Mouse (Mus musculus) heart, adult 18-20 months (tissue): Measurements from ENCODE around the gene Ccr9. TPM values are rescaled to one million over a fixed set of nuclear protein-coding genes. Genes with fewer than 3 reads are reported as not detected.
A peak's percentile ranks its signal among the peaks of the same experiment; 100 is the strongest.

Experiments used
- DNase-seq, 2 experiments: peaks; one replicate each; pipeline ENCODE4 v3.0.0; 2021 to 2022; ENCODE audit warnings: mixed read lengths in 1 of 2
- total RNA-seq, 2 experiments: library from RNA; stranded (reverse); gene quantifications; 2 replicates each; pipeline ENCODE4 v1.2.3; 2021

Gene Ccr9
- total RNA-seq, 2 experiments from 2014 or later, result 0.33 TPM; not detected in 1

DNA sequence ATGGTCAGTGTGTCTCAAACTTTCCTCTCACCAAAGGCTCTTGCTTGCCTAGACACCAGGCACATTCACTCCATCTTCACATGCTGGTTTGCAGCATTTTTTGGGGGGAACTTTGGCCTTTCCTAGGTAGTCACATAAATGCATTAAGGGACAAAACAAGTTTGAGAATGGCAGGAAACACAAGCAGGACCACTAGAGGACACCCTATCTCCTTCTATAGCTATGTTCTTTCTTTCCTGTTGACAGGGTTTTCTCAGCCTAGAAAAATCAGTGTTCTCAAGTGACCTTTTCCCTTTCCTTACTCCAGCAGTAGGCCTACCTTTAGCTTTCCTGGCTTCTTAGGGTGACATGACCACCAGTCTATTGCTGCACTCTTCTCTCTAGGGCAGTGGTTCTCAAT is 124.7 kb downstream of the Ccr9 start:
- DNase-seq, result no peak

DNA sequence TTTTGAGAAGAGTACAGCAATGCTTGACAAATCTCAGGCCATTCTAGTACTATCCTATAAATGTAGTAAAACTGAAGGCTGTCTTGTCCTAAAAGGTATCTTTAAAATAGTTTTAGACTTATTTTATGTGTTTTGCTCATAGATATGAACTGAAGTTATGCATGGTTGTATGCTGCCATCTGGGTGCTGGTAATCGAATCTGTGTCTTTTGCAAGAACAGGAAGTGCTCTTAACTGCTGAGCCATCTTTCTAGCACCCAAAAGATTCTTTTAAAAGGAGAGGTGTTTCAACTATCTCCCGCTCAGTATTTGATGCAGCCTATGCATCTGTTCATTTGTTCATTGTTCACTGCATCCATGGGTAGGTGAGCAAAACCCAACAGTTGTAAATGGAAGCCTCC is 127.0 kb downstream of the Ccr9 start:
- DNase-seq, result no peak

DNA sequence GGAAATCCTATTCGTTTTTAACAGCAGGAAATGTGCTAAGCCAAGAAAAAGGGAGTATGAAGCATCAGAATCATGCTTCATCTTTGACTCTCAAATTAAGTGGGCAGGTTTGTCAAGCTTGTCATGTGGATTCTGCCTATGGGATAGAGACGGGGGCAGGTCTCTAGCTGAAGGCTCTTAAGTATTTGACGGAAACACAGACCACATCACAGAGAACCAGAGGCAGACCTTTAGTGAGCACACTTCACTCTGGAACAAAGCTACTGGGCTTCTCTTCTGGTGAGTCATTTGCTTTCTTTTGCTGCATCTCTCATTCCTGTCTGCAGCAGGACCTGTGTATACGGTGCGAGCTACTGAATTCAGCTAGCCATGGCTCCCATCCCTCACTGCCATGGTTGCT is 128.0 kb downstream of the Ccr9 start, which contains the start of gene Cxcr6:
Cxcr6 (plus strand) TSS at position 209 of the 400 bp plus-strand sequence.
- no peak for DNase-seq

DNA sequence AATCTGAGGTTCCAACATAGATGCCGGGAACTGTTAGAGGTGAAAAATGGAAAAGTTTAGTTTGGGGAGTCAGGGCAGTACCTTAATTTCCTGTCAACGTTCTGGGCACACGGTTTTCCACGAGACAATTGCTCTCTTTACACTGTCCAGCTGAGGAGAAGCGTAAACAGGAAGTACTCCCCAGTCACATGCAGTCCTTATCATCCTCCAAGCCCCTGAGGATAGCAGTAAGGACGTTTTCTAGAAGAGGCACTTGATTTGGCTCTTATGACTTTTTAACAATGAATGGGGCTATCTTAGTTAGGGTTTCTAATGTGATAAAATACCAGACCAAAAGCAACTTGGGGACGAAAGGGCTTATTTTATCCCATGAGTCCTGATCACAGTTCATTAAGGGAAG is 130.3 kb downstream of the Ccr9 start:
- DNase-seq, result peak; percentile 38 to 52

DNA sequence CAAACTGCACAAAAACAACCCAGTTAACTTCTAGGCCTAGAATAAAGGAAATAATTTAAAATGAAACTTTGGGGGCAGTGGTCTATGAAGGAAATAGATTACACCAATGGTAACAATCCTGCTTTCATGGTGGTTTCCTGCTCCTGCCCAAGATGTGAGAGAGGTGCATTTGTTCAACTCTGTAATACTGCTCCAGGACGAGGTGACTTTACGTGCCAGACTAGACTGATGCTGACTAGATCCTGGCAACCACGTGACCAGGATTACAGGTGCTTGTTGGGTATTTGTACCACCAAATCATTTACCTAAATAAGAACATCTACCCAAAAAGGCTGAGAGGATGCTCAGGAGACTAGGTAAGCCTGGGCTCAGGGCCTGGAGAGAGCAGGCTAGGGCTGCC is 133.6 kb downstream of the Ccr9 start:
- no peak for DNase-seq

DNA sequence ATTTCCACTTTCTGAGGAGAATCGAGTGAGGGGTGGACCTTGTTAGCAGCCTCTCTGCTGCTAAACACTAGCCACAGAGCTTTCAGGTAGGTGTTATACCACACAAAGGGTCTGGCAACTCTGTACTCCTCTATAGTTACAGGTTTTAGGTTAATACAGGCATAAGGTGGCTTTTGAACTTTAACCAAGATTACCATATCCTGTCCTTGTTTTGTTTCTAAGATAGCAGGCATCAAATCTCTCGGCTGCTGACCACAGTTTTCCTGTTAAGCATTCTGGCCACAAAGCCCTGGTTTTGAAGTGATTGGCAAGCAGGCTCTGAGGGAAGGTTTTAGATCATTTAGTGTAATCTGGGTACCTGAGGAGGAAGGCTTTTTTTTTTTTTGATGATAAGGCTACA is 136.1 kb downstream of the Ccr9 start:
- no peak for DNase-seq

DNA sequence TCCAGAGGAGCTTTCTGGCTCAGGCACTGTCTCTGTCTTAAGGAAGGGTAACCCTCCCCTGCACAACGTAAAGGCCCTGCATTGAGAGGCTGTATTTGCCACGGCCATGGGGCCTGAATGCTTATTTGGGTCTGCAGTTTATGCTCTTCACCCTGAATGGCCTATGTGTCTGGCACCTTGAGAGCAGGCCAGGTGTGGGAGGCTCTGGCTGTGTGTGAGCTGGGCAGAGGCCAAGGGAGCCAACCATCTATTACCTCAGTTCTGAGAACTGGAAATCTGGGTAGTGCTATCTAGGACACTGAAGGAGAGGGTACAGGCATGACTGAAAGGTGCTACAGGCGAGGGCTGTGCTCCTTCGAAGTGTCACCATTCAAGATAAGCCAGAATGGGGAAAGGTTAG is 136.6 kb downstream of the Ccr9 start:
- peak; percentile 35 to 38 for DNase-seq

DNA sequence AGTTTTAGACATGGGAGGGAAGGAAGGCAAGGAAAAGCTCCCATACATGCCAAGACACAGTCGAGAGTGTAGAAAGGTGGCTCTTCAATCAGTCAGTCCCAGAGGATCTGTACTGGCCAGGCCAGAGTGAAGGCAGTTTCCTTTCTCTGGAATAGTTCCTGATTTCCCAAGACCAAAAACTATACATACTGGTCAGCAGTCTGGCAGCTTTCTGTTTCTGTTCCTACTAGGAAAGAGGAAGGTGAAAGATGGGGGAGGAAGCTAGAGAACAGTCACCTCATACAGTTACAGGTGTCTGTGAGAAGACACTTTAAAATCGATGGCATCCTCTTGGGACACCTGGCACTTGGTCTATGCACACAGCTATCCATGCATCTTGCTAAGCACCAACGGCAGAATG is 137.2 kb downstream of the Ccr9 start:
- peak in 1 of 2 experiments; percentile 30 for DNase-seq

DNA sequence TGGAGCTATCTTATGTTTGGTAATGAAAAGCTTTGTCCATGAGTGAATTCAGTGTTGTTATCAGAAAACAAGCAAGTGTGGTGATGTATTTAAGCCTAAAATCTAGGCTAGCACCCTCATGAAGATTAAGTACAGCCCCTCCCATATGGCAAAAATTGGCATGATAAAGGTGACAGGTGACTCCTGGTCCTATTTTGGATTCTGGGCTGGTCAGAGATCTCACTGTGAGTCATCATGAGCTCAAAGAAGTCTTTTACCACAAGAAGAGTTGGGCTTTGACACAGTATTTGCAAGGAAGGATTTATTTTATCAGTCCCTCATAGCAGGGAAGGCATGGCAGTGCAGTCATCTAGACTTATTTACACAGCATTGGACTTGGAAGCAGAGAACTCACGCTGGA is 137.8 kb downstream of the Ccr9 start:
- DNase-seq, result no peak

DNA sequence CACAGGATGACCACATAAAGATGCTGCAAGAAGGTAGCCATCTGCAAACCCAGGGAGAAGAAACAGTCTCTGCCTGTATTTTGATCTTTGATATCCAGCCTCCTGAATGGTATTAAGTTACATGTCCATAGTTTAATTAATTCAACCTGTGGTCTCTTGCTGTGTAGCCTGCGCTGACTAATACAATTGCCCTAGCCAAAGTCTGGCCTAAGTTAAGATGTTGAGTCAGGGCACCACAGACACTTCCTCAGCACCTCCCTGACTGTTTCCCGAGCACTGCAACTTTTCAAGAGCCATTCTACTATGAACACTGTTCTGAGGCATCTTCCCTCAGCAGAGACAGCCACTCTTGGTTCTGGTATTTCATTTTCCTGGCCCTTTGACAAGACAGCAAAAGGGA is 140.4 kb downstream of the Ccr9 start:
- DNase-seq, result no peak

DNA sequence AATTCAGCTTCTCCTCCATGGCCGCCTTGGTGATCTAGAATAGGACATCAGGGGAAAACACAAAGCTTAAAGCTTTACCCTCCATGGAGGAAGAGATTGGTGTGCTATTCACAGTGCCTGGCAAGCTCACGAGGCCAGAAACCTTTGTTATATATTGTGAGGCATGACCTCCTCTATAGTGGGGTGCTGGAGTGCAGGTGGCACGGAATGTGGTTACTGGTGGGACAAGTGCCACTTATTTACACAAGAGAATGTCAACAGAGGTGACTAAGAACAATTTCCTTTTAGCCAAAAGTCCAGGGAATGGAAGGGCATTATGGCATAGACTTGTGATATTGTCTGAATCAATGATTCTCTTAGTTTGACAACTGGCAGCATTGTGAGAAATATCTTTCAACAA is 148.4 kb downstream of the Ccr9 start:
- DNase-seq, result no peak

DNA sequence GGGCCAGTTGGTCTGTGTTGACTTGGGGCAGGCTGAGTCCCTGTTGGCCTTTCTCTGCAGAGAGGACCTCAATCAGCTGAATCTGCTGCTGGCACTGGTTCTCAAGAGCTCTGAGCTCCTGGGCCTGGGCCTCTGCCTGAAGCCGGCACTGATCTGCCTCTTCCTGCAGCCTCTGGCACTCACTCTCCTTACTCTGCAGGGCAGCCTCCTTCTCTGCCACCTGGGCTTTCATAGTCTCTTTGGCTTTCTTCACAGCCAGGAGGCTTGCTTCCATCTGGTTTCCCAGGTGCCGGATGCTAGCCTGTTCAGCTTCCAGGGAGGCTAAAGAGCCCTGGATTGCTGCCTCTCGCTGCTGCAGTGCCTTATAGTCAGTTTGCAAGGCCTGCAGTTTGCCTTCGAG is 150.7 kb downstream of the Ccr9 start:
- no peak for DNase-seq

Other genes starting within 250 kb of the Ccr9 start
- 10 to 100 TPM; 32.8 to 37.1 TPM for gene Limd1, start 199.7 kb upstream of the Ccr9 start, total RNA-seq
- gene Sacm1l, start 148.7 kb upstream of the Ccr9 start, total RNA-seq, result 10 to 100 TPM; 35.2 to 35.4 TPM
- not detected for gene Slc6a20b, start 45.9 kb upstream of the Ccr9 start, total RNA-seq
- gene Slc6a20a, start 446 bp downstream of the Ccr9 start, total RNA-seq, result not detected
- gene Lztfl1, start 39.3 kb downstream of the Ccr9 start, total RNA-seq, result 10 to 100 TPM; 35.6 to 35.9 TPM
- gene Cxcr6, start 128.0 kb downstream of the Ccr9 start, total RNA-seq, result under 1 TPM; 0.17 to 0.39 TPM
- 100 to 1,000 TPM; 257 TPM for gene Fyco1, start 173.5 kb downstream of the Ccr9 start, total RNA-seq
- gene Xcr1, start 183.6 kb downstream of the Ccr9 start, total RNA-seq, result under 1 TPM in 1 of 2 experiments, not detected in 1; 0.13 TPM